In the genomic region with DNA sequence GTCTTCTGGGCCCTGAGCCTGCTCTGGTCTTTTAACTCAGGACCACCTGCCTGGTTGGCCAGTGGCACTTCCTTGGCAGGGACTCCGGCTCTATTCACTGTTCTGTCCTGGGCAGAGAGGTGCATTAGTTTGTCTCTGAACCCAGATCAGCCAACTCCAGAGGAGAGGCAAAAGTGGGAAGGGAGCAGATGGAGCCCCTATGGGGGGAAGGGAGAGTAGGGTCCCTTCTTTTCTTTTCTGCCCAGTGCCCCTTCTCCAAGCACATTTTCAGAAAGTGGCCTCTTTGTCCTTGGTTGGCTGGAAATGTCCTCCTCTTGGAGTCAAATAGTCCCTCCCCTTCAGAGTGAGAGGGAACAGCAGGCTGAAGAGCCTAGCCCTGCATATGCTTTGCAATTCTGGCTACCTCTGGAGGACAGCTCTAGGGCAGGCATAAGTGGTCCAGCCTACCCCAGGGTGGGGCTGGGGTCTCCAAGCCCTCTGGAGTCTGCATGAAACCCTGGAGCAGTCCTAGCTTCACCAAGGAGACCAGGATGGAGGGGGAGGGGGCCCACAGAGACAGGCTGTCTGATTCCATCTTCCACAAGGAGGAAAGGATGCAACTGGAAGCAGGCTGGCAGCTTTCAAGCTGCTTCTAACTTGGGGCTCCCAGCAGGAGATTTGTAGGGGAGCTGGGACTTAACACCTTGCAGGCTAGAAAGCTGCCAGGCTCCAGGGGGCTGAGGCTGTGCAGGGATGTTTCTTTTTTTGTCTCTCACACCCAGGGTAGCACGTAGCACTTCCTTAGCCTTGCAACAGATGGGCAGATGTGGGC, we compare ENCODE assay signal across 12 mouse cellular contexts. TPM values are rescaled to one million over a fixed set of nuclear protein-coding genes. Genes with fewer than 3 reads are reported as not detected.
DNase-seq lines count a peak whose midpoint lies in the region; ATAC-seq lines count a peak whose summit lies in the region.
"Had no signal": no experiment of that assay in that cellular context is flagged by ENCODE, and none has a peak within 500 bp of the region (broad histone marks: within the 10 kb centered on the region; RNA-seq: fewer than 3 reads in every experiment).

No protein-coding gene starts in this region.

- H3K27me3 ChIP-seq in forebrain, embryonic 16.5 days (replicated peaks; ENCODE audit: control insufficient read depth, insufficient read depth, low read length), result no peaks in the 10 kb centered on the region
- no peaks in the 10 kb centered on the region for H3K27me3 ChIP-seq in neural tube, embryonic 14.5 days (ENCODE audit: control insufficient read depth, insufficient read depth, low read length)

- peaks cover 9% of the 10 kb centered on the region for H3K4me1 ChIP-seq in forebrain, embryonic 16.5 days (replicated peaks; ENCODE audit: control insufficient read depth, insufficient read depth, low read length)
- H3K4me1 ChIP-seq in neural tube, embryonic 14.5 days (ENCODE audit: control insufficient read depth, insufficient read depth, low read length), result 0 out of 2 replicates have a peak, but pooled peaks cover 3% of the 10 kb centered on the region

- H3K4me3 ChIP-seq in forebrain, embryonic 16.5 days (replicated peaks; ENCODE audit: low read length), result no peak overlapping the region
- H3K4me3 ChIP-seq in neural tube, embryonic 14.5 days (ENCODE audit: low read depth, low read length), result no peak overlapping the region
- H3K4me3 ChIP-seq: erythroblast, embryonic 14.5 days had no signal

- H3K9ac ChIP-seq in forebrain, embryonic 16.5 days (replicated peaks; ENCODE audit: low read depth, low read length), result no peak overlapping the region
- H3K9ac ChIP-seq in neural tube, embryonic 14.5 days (replicated peaks; ENCODE audit: low read depth, low read length), result no peak overlapping the region

- no peak overlapping the region for H3K27ac ChIP-seq in forebrain, embryonic 16.5 days (ENCODE audit: low read length)
- no peak overlapping the region for H3K27ac ChIP-seq in neural tube, embryonic 14.5 days (ENCODE audit: low read depth, low read length)

- WGBS in forebrain, embryonic 16.5 days, result 13% methylated on average over 2 of the region's 2 CpGs
- 42% methylated on average over 2 of the region's 2 CpGs for WGBS in neural tube, embryonic 14.5 days

- peak; percentile 14 for DNase-seq in embryo, embryonic 9.5 days (ENCODE audit: extremely low spot score)
- DNase-seq in embryo, embryonic 11 days, result no peak
- DNase-seq in layer of hippocampus, postnatal 14 days (ENCODE audit: low spot score in 2 of 2), result peak; percentile 51 to 82
- DNase-seq in kidney, postnatal 14 days, result no peak
- DNase-seq in thymus, postnatal 0 days (ENCODE audit: low spot score), result no peak
- no peak for DNase-seq in urinary bladder, postnatal 10 days (ENCODE audit: low spot score)
- DNase-seq: B cell, adult 2 months; kidney, adult 18-20 months had no signal

- H3K4me2 ChIP-seq in forebrain, embryonic 16.5 days (ENCODE audit: low read length), result no peak overlapping the region
- H3K4me2 ChIP-seq in neural tube, embryonic 14.5 days (ENCODE audit: low read depth, low read length), result no peak overlapping the region

- H3K36me3 ChIP-seq in forebrain, embryonic 16.5 days (ENCODE audit: control insufficient read depth, insufficient read depth), result no peaks in the 10 kb centered on the region
- no peaks in the 10 kb centered on the region for H3K36me3 ChIP-seq in neural tube, embryonic 14.5 days (ENCODE audit: control insufficient read depth, insufficient read depth, low read length)

- peak; percentile 91 for ATAC-seq in forebrain, embryonic 16.5 days
- peak; percentile 84 for ATAC-seq in neural tube, embryonic 14.5 days (ENCODE audit: low read depth)

- H3K9me3 ChIP-seq in forebrain, embryonic 16.5 days (ENCODE audit: control insufficient read depth, low read length), result no peaks in the 10 kb centered on the region
- no peaks in the 10 kb centered on the region for H3K9me3 ChIP-seq in neural tube, embryonic 14.5 days (ENCODE audit: control insufficient read depth, low read length)

RNA-seq across cellular contexts. Expression of a gene that starts 49.3 kb away (rescaled TPM):
- polyA plus RNA-seq in forebrain, embryonic 16.5 days (2015; fragmentation: Nextera tagmentation; extraction: Ambion mirVana), result 2.2 and 2.6 TPM in 2 replicates
- 10 to 100 TPM in 1 of 2 experiments, 1 to 10 TPM in 1; 8.1 to 11.1 TPM for total RNA-seq in layer of hippocampus, postnatal 14 days (2021)
- polyA plus RNA-seq in neural tube, embryonic 14.5 days (2014; fragmentation: Nextera tagmentation; extraction: Ambion mirVana), result 9.3 and 14.2 TPM in 2 replicates
- 4.4 and 5.5 TPM in 2 replicates for polyA plus RNA-seq in thymus, postnatal 0 days (2015; fragmentation: Nextera tagmentation; extraction: Ambion mirVana)
- total RNA-seq: megakaryocyte, adult 5-6 weeks had no signal
- polyA plus RNA-seq: erythroblast, embryonic 14.5 days had no signal

RNA-seq across cellular contexts. Expression of a gene that starts 59.3 kb away (rescaled TPM):
- polyA plus RNA-seq in forebrain, embryonic 16.5 days (2015; fragmentation: Nextera tagmentation; extraction: Ambion mirVana), result 9.6 and 11.0 TPM in 2 replicates
- total RNA-seq in layer of hippocampus, postnatal 14 days (2021), result 1,000 to 10,000 TPM; 2,253 to 2,477 TPM
- 32.8 and 40.8 TPM in 2 replicates for polyA plus RNA-seq in neural tube, embryonic 14.5 days (2014; fragmentation: Nextera tagmentation; extraction: Ambion mirVana)
- 0.73 and 0.98 TPM in 2 replicates for polyA plus RNA-seq in thymus, postnatal 0 days (2015; fragmentation: Nextera tagmentation; extraction: Ambion mirVana)
- polyA plus RNA-seq: erythroblast, embryonic 14.5 days had no signal

Comparison
In these comparisons a context has a peak if more than half of its experiments do, and no peak if none do; other contexts are left out.
1. DNase-seq: peak in embryo, embryonic 9.5 days (single experiment) and layer of hippocampus, postnatal 14 days (2 of 2); none in embryo, embryonic 11 days (single experiment), kidney, postnatal 14 days (single experiment), thymus, postnatal 0 days (single experiment) and urinary bladder, postnatal 10 days (single experiment).